Mouse (Mus musculus) olfactory bulb, adult 2 months (tissue): ENCODE measurements at regions not wholly inside any gene's neighbourhood (a gene's known extent, or its start where the extent isn't known, plus 50 kb on each side); places are given as distances from the start of the nearest gene placed in this dataset.

Source experiments
- CTCF ChIP-seq: fragments of 200-500 bp; IDR thresholded peaks from 2 replicates; pipeline ENCODE4 v1.5.1; 2012; ENCODE audit warnings: low read depth, mild to moderate bottlenecking, low read length, moderate library complexity; ENCODE audit not compliant: insufficient read depth
- POLR2A ChIP-seq: fragments of 200-500 bp; IDR thresholded peaks from 2 replicates; pipeline ENCODE4 v1.6.1; 2012; ENCODE audit warnings: mild to moderate bottlenecking, low read depth, low read length, moderate library complexity; ENCODE audit not compliant: insufficient read depth

- TF ChIP-seq POLR2A (no peak), CTCF (no peak)
Measured at GRCm38 (mm10) chr12:14032363-14032762, 119.5 kb downstream of the Fam84a start.
